Mouse (Mus musculus) heart, adult 2 months (tissue): ENCODE measurements around the gene Zfp715. TPM values are rescaled to one million over a fixed set of nuclear protein-coding genes. Genes with fewer than 3 reads are reported as not detected.
"Not testable (repeated sequence)": the region's sequence is repeated elsewhere in the genome, so short reads cannot be mapped to it uniquely, and the experiment has no call there.

ENCODE experiments used
- DNase-seq, 2 experiments: peaks; one replicate each; pipeline ENCODE4 v3.0.0; 2021
- H3K27ac ChIP-seq: fragments of 200-600 bp; 2 replicates; pipeline ENCODE4 v1.8.1; 2022
- H3K27me3 ChIP-seq: fragments of 200-500 bp; 2 replicates; pipeline ENCODE4 v1.6.1; 2012; ENCODE audit warnings: mild to moderate bottlenecking, low read length, inconsistent platforms, mixed read lengths; ENCODE audit not compliant: control insufficient read depth, insufficient read depth
- H3K36me3 ChIP-seq: fragments of 200-500 bp; 2 replicates; pipeline ENCODE4 v1.6.1; 2012; ENCODE audit warnings: low read length, inconsistent platforms; ENCODE audit not compliant: control insufficient read depth, insufficient read depth
- H3K4me1 ChIP-seq: fragments of 200-500 bp; 2 replicates; pipeline ENCODE4 v1.6.1; 2011; ENCODE audit warnings: low read length; ENCODE audit not compliant: control insufficient read depth, insufficient read depth
- H3K4me3 ChIP-seq: fragments of 200-600 bp; 2 replicates; pipeline ENCODE4 v1.8.1; 2022
- H3K79me2 ChIP-seq: fragments of 200-500 bp; replicated peaks from 2 replicates; pipeline ENCODE4 v1.6.1; 2012; ENCODE audit warnings: mild to moderate bottlenecking, inconsistent platforms, low read length, moderate library complexity, mixed read lengths; ENCODE audit not compliant: control insufficient read depth, insufficient read depth
- H3K9ac ChIP-seq: fragments of 200-500 bp; 2 replicates; pipeline ENCODE4 v1.6.1; 2012; ENCODE audit warnings: low read depth, mild to moderate bottlenecking, control low read depth, inconsistent platforms, low read length, mixed read lengths
- CTCF ChIP-seq: fragments of 200-600 bp; IDR thresholded peaks from 2 replicates; pipeline ENCODE4 v1.8.1; 2022; ENCODE audit warnings: antibody characterized with exemption, mild to moderate bottlenecking, moderate library complexity
- EP300 ChIP-seq: fragments of 200-500 bp; IDR thresholded peaks from 2 replicates; pipeline ENCODE4 v1.6.1; 2011; ENCODE audit warnings: low read depth, low read length, control low read depth; ENCODE audit not compliant: insufficient read depth
- POLR2A ChIP-seq: fragments of 200-500 bp; IDR thresholded peaks from 2 replicates; pipeline ENCODE4 v1.6.1; 2011; ENCODE audit warnings: mild to moderate bottlenecking, low read depth, low read length, control low read depth; ENCODE audit not compliant: insufficient read depth
- WGBS: fragments of 180-500 bp; shearing (Covaris S2); methylation state at CpG from one replicate; pipeline ENCODE4 v1.1.7; 2018; 5-methylcytosine and 5-hydroxymethylcytosine counted together
- intact Hi-C: fragments of 180-260 bp; cut with DNase I; formaldehyde crosslinking; loops from one replicate; pipeline ENCODE4 v1.15.1; 2025
- polyA plus RNA-seq: library from polyadenylated mRNA; depleted of rRNA; stranded (reverse); fragments of >200 nt; gene quantifications from 2 replicates; pipeline ENCODE4 v1.2.3, GENCODE M21; 2012
- total RNA-seq, 2 experiments: library from RNA; stranded (reverse); gene quantifications; 2 replicates each; pipeline ENCODE4 v1.2.3; 2021

Gene Zfp715
- total and polyA plus RNA-seq, 3 experiments = 6.6 to 15.1 (median 11.5) TPM

DNA sequence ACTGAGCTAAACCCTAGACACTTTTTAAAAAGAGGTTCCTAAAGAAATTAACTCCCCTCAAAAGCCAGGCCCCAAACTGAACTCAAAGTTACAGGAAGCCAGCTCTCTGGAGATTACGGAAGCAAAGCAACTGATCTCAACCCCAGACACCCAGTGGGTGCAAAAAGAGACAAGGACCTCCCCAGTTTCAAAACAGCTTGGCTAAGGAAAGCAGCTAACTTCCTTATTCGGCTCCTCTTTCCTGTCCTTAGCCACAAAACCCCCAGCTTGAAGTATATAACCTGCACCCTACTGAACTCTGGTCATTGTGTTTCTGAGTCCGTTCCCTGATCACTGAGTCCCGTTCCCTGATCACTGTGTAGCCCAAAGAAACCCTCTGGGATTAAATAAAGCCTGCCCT, 40.0 kb upstream of the Zfp715 start:
- Histone ChIP-seq H3K4me3 (no peak overlapping the region), H3K79me2 (no peaks in the 10 kb centered on the region), H3K9ac (no peak overlapping the region), H3K4me1 (no peaks in the 10 kb centered on the region), H3K36me3 (no peaks in the 10 kb centered on the region), H3K27me3 (no peaks in the 10 kb centered on the region), H3K27ac (no peak overlapping the region)
- WGBS = 30% methylated on average over 4 of the region's 4 CpGs
- TF ChIP-seq CTCF (no peak), POLR2A (no peak), EP300 (no peak)
- intact Hi-C loops = no loop called here
- DNase-seq = peak in 1 of 2 experiments; percentile 14

DNA sequence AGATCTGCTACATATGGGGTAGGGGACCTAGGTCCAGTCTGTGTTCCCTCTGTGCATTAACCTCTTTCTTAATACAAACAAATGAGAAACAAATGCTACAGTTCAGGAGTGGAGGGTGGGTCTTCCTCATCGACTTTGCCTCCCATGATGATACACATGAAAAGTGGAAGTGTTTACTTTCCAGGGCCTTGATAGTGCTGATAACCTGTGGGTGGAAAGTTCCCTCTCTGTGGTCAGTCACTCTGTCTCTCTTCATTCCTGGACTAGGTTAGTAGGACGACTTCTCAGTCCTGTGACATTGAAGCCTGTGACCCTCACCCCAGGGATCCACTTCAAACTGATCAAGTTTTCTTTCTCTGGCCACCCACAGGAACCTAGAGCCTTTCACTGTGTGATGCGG, 38.1 kb upstream of the Zfp715 start, which contains the start of gene Siglecf:
Siglecf (plus strand) TSS at position 188 of the 400 bp plus-strand sequence.
- Histone ChIP-seq H3K9ac (no peak within 1 kb of the TSS), H3K79me2 (no peaks in the 10 kb centered on the region), H3K27me3 (no peaks in the 10 kb centered on the region), H3K36me3 (no peaks in the 10 kb centered on the region), H3K4me1 (no peaks in the 10 kb centered on the region), H3K27ac (no peak within 1 kb of the TSS), H3K4me3 (no peak within 1 kb of the TSS)
- 51% methylated on average over 3 of the region's 3 CpGs for WGBS
- no peak for TF ChIP-seq CTCF
- TF ChIP-seq EP300 = no peak
- TF ChIP-seq POLR2A = no peak
- intact Hi-C loops = no loop called here
- DNase-seq = no peak

DNA sequence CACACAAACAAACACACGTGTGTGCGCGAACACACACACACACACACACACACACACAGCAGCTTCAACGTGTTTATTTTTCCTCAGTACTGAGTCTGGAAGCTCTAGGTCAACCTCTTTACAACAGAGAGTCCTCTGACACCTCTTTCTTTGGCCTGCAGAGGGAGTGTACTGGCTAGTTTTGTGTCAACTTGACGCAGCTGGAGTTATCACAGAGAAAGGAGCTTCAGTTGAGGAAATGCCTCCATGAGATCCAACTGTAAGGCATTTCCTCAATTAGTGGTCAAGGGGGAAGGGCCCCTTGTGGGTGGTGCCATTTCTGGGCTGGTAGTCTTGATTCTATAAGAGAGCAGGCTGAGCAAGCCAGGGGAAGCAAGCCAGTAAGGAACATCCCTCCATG, 36.5 kb upstream of the Zfp715 start:
- H3K79me2 ChIP-seq, intact Hi-C loops, H3K4me3 ChIP-seq, H3K27me3 ChIP-seq, H3K4me1 ChIP-seq, H3K9ac ChIP-seq, H3K27ac ChIP-seq, H3K36me3 ChIP-seq: not testable (repeated sequence)
- WGBS = 52% methylated on average over 5 of the region's 5 CpGs
- peak; percentile 28; the same call in 1 of the 2 replicates for TF ChIP-seq CTCF
- DNase-seq = peak in 1 of 2 experiments; percentile 8

DNA sequence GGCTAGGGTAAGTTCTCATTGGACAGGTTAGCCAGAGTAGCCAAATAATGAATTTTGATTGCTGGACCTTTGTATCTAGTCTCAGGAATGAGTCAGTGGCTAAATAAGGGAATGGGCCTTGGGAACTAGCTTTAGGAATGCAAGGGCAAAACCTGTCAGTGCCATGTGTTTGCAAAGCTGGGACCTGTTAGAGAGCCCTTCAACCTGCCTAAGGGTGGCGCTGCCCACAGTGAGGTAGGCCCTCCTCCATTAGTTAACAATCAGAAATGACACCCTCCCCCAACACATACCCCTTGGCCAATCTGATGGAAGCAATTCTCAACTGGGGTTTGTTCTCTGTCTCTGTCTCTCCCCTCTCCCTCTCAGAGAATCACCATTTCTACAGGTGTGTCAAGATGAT, 33.5 kb upstream of the Zfp715 start:
- no peaks in the 10 kb centered on the region for H3K4me1 ChIP-seq
- no peaks in the 10 kb centered on the region for H3K79me2 ChIP-seq
- no peak for DNase-seq
- H3K27me3 ChIP-seq = no peaks in the 10 kb centered on the region
- intact Hi-C loops = no loop called here
- WGBS = 68% methylated on average over 1 of the region's 1 CpGs
- no peak overlapping the region for H3K9ac ChIP-seq
- H3K4me3 ChIP-seq = no peak overlapping the region
- H3K36me3 ChIP-seq = no peaks in the 10 kb centered on the region
- no peak overlapping the region for H3K27ac ChIP-seq
- TF ChIP-seq CTCF = no peak
- no peak for TF ChIP-seq POLR2A
- no peak for TF ChIP-seq EP300

DNA sequence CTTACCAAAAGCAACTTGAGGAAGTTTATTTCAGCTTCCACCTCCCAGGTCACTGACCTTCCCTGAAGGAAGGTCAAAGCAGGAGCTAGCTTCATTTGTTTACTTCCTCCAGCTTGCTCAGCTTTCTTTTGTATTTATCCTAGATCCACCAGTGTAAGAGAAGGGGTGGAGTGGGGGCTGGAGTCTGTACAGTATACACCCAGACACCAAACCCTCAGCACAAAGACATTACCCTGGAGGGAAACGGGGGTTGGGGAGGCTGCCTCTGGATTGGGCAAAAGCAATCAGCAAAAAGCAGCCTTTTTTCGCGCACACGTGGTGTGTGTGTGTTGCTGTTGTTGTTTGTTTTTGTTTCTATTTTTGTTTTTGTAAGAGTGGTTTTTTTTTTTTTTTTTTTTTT, 33.1 kb upstream of the Zfp715 start:
- intact Hi-C loops = no loop called here
- H3K4me1 ChIP-seq = no peaks in the 10 kb centered on the region
- no peak overlapping the region for H3K4me3 ChIP-seq
- H3K9ac ChIP-seq = no peak overlapping the region
- 59% methylated on average over 4 of the region's 4 CpGs for WGBS
- no peak for DNase-seq
- TF ChIP-seq POLR2A = no peak
- TF ChIP-seq CTCF = no peak
- no peak for TF ChIP-seq EP300
- no peaks in the 10 kb centered on the region for H3K27me3 ChIP-seq
- no peak overlapping the region for H3K27ac ChIP-seq
- H3K36me3 ChIP-seq = no peaks in the 10 kb centered on the region
- H3K79me2 ChIP-seq = no peaks in the 10 kb centered on the region

DNA sequence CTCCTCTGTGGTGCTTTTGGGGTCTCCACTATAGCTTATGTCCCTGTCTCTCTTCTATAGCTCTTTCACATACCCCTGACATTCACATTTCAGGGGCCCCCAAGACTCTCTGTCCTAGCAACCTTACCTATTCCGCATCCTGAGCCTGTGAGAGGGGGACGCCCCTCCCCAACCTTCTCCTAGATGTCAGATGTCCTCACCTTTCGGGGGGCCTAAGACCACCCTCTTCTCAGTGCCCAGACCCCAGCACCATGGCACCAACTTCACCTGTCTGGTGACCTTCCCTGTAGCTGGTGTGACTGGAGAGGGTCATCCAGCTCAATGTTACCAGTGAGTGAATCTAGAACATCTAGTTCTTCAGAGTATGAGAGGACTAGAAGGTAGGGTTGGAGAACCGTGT, 31.4 kb upstream of the Zfp715 start:
- 68% methylated on average over 4 of the region's 4 CpGs for WGBS
- Histone ChIP-seq H3K36me3 (no peaks in the 10 kb centered on the region), H3K9ac (no peak overlapping the region), H3K79me2 (no peaks in the 10 kb centered on the region), H3K27ac (no peak overlapping the region), H3K4me3 (no peak overlapping the region), H3K27me3 (no peaks in the 10 kb centered on the region), H3K4me1 (no peaks in the 10 kb centered on the region)
- TF ChIP-seq EP300 = no peak
- intact Hi-C loops = no loop called here
- no peak for DNase-seq
